Mouse (Mus musculus): ENCODE measurements around the gene Gm773.
"Not testable (repeated sequence)": the region's sequence is repeated elsewhere in the genome, so short reads cannot be mapped to it uniquely, and the experiment has no call there.

The Gm773 gene

DNA sequence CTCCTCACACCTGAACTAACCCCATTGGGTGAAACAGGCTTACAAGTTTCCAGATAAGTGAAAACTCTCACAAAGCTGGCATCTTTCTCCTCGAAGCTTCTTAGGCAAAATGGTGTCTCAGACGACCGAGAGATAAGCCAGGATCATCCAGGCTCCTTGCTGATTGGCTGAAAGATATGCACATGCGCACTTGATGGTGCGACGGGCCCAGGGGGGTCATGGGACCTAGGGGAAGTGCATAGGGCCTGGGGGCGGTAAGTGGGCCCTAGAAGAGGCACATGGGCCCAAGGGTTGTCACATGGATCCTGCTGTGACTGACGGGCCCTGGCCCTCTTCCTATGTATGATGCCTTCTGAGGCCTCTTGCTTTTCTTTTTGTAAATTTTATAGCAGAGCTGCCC is at the start of gene Gm773:
Gene Gm773, minus strand, starts transcription at position 111 of the 400 bp plus-strand sequence.
- DNase-seq, result no peak

GRCm38 (mm10) chrX:56186449-56186848 is 26.2 kb downstream of the Gm773 start:
- not testable (repeated sequence) for DNase-seq

- no peak for DNase-seq
Observed at GRCm38 (mm10) chrX:56151396-56151795, 61.3 kb downstream of the Gm773 start.
